Mouse (Mus musculus) myocyte (in vitro differentiated cells): ENCODE results near the gene 1700023F06Rik.

Source experiments
- CEBPB ChIP-seq: IDR thresholded peaks from 2 replicates; pipeline ENCODE4 v1.6.1; 2011; ENCODE audit warnings: mild to moderate bottlenecking, moderate library complexity; ENCODE audit not compliant: poor library complexity, insufficient read depth, severe bottlenecking
- E2F4 ChIP-seq: IDR thresholded peaks from one replicate; pipeline ENCODE4 v1.6.1; 2011; ENCODE audit warnings: mild to moderate bottlenecking, control low read depth, moderate library complexity; ENCODE audit not compliant: insufficient read depth
- MAX ChIP-seq: IDR thresholded peaks from one replicate; pipeline ENCODE4 v1.6.1; 2011; ENCODE audit warnings: low read depth, mild to moderate bottlenecking, control low read depth
- MYOD1 ChIP-seq, 3 experiments: IDR thresholded peaks; one replicate each; pipeline ENCODE4 v1.6.1; 2011; ENCODE audit warnings: control low read depth in 2 of 3, low read depth in 2 of 3, mild to moderate bottlenecking in 2 of 3, moderate library complexity in 1 of 3; ENCODE audit not compliant: insufficient read length in 2 of 3, control insufficient read depth in 1 of 3
- POLR2A ChIP-seq: IDR thresholded peaks from one replicate; pipeline ENCODE4 v1.6.1; 2011; ENCODE audit warnings: low read depth, mild to moderate bottlenecking, control low read depth, moderate library complexity; ENCODE audit not compliant: insufficient read length
- TCF12 ChIP-seq: IDR thresholded peaks from one replicate; pipeline ENCODE4 v1.6.1; 2011; ENCODE audit warnings: mild to moderate bottlenecking, control low read depth; ENCODE audit not compliant: poor library complexity, insufficient read depth, severe bottlenecking
- USF1 ChIP-seq: IDR thresholded peaks from one replicate; pipeline ENCODE4 v1.6.1; 2011; ENCODE audit warnings: low read depth, mild to moderate bottlenecking, control low read depth, moderate library complexity

GRCm38 (mm10) chr11:103248837-103249236 lies 40.5 kb upstream of the 1700023F06Rik start:
- TF ChIP-seq POLR2A: no peak
- peak in 1 of 3 experiments; percentile 57 for TF ChIP-seq MYOD1 (IDR thresholded peaks at IDR 0.05; ENCODE audit: control insufficient read depth in 1 of 3, insufficient read length in 2 of 3, low read depth in 2 of 3)
- TF ChIP-seq USF1: no peak
- peak; percentile 75 for TF ChIP-seq CEBPB
- TF ChIP-seq E2F4: no peak
- TF ChIP-seq MAX: no peak
- no peak for TF ChIP-seq TCF12
